Comparison of ENCODE assay signal across 12 mouse cellular contexts in genomic region chr1:177373226-177373825, GRCm38 (mm10).
A peak's percentile ranks its signal among the peaks of the same experiment; 100 is the strongest.
DNase-seq lines count a peak whose midpoint lies in the region; ATAC-seq and TF ChIP-seq lines count a peak whose summit lies in the region.
"Had no signal": no experiment of that assay in that cellular context is flagged by ENCODE, and none has a peak within 500 bp of the region (broad histone marks: within the 10 kb centered on the region; RNA-seq: fewer than 3 reads in every experiment).

No protein-coding gene starts in this region.

- no peak for TF ChIP-seq POLR2A in brain, embryonic 14.5 days (IDR thresholded peaks at IDR 0.05; ENCODE audit: borderline replicate concordance, extremely low read depth, insufficient read depth, insufficient read length, poor library complexity, severe bottlenecking)

- TF ChIP-seq CTCF in brain, embryonic 14.5 days (IDR thresholded peaks at IDR 0.05; ENCODE audit: borderline replicate concordance, extremely low read depth, insufficient read depth, insufficient read length), result no peak

- no peak overlapping the region for H3K4me3 ChIP-seq in kidney, embryonic 15.5 days (replicated peaks)
- H3K4me3 ChIP-seq in midbrain, embryonic 12.5 days, result no peak overlapping the region
- H3K4me3 ChIP-seq: gastrocnemius, adult 2 months; heart, embryonic 12.5 days had no signal

- H3K9ac ChIP-seq in kidney, embryonic 15.5 days, result no peak overlapping the region
- H3K9ac ChIP-seq in midbrain, embryonic 12.5 days (replicated peaks), result no peak overlapping the region
- H3K9ac ChIP-seq: heart, embryonic 12.5 days had no signal

- no peaks in the 10 kb centered on the region for H3K9me3 ChIP-seq in kidney, embryonic 15.5 days (replicated peaks)
- H3K9me3 ChIP-seq in midbrain, embryonic 12.5 days, result no peaks in the 10 kb centered on the region
- H3K9me3 ChIP-seq: heart, embryonic 12.5 days had no signal

- WGBS in kidney, embryonic 15.5 days, result 6% methylated on average over 5 of the region's 5 CpGs
- 6% methylated on average over 5 of the region's 5 CpGs for WGBS in midbrain, embryonic 12.5 days

- no peak overlapping the region for H3K27ac ChIP-seq in kidney, embryonic 15.5 days
- H3K27ac ChIP-seq in midbrain, embryonic 12.5 days (replicated peaks), result 0 out of 2 replicates have a peak overlapping the region, but pooled peaks have one; percentile 20
- H3K27ac ChIP-seq: gastrocnemius, adult 2 months had no signal

- no peaks in the 10 kb centered on the region for H3K36me3 ChIP-seq in kidney, embryonic 15.5 days
- no peaks in the 10 kb centered on the region for H3K36me3 ChIP-seq in midbrain, embryonic 12.5 days
- H3K36me3 ChIP-seq: heart, embryonic 12.5 days had no signal

- 0 out of 2 replicates have a peak overlapping the region, but pooled peaks have one; percentile 10 for H3K4me2 ChIP-seq in kidney, embryonic 15.5 days
- no peak overlapping the region for H3K4me2 ChIP-seq in midbrain, embryonic 12.5 days (replicated peaks)
- H3K4me2 ChIP-seq: heart, embryonic 12.5 days; liver, embryonic 11.5 days had no signal

- no peak for DNase-seq in kidney, postnatal 36 days
- peak; percentile 18 for DNase-seq in MN1 (ENCODE audit: low spot score)
- peak; percentile 82 for DNase-seq in brain, embryonic 14.5 days (ENCODE audit: low read depth)
- DNase-seq in urinary bladder, postnatal 4 days (ENCODE audit: low spot score in 2 of 2), result no peak
- DNase-seq in spleen, adult 12 weeks (ENCODE audit: low spot score), result no peak
- DNase-seq: gastrocnemius, adult 2 months; lung, postnatal 14 days; thymus, adult 2 months had no signal

- H3K4me1 ChIP-seq in kidney, embryonic 15.5 days, result peaks cover 8% of the 10 kb centered on the region
- peaks cover 12% of the 10 kb centered on the region for H3K4me1 ChIP-seq in midbrain, embryonic 12.5 days

- no peaks in the 10 kb centered on the region for H3K27me3 ChIP-seq in kidney, embryonic 15.5 days
- no peaks in the 10 kb centered on the region for H3K27me3 ChIP-seq in midbrain, embryonic 12.5 days
- H3K27me3 ChIP-seq: heart, embryonic 12.5 days had no signal

- ATAC-seq in kidney, embryonic 15.5 days (replicated peaks; ENCODE audit: low FRiP score), result no peak
- ATAC-seq in midbrain, embryonic 12.5 days (ENCODE audit: low FRiP score, low read depth), result peak; percentile 83

Comparison
In these comparisons a context has a peak if more than half of its experiments do, and no peak if none do; other contexts are left out.
1. DNase-seq: peak in MN1 (single experiment) and brain, embryonic 14.5 days (single experiment); none in kidney, postnatal 36 days (0 of 2), urinary bladder, postnatal 4 days (0 of 2) and spleen, adult 12 weeks (single experiment).